Mouse (Mus musculus) common myeloid progenitor, adult 5-6 weeks (primary cell): ENCODE measurements around the gene Ccn6. TPM values are rescaled to one million over a fixed set of nuclear protein-coding genes. Genes with fewer than 3 reads are reported as not detected.
A peak's percentile ranks its signal among the peaks of the same experiment; 100 is the strongest.

Experiments used
- ATAC-seq: replicated peaks from 2 replicates; pipeline ENCODE4 v1.8.0; 2016; ENCODE audit warnings: low read depth, mild to moderate bottlenecking, moderate TSS enrichment, inconsistent platforms; ENCODE audit not compliant: poor library complexity, severe bottlenecking
- total RNA-seq: library from RNA; stranded (forward); fragments of 200-1000, 187-1606 nt; gene quantifications from 2 replicates; pipeline ENCODE4 v1.2.3, GENCODE M21; 2017

Ccn6 gene
- total RNA-seq, 1 experiment from 2014 or later, result not detected

DNA sequence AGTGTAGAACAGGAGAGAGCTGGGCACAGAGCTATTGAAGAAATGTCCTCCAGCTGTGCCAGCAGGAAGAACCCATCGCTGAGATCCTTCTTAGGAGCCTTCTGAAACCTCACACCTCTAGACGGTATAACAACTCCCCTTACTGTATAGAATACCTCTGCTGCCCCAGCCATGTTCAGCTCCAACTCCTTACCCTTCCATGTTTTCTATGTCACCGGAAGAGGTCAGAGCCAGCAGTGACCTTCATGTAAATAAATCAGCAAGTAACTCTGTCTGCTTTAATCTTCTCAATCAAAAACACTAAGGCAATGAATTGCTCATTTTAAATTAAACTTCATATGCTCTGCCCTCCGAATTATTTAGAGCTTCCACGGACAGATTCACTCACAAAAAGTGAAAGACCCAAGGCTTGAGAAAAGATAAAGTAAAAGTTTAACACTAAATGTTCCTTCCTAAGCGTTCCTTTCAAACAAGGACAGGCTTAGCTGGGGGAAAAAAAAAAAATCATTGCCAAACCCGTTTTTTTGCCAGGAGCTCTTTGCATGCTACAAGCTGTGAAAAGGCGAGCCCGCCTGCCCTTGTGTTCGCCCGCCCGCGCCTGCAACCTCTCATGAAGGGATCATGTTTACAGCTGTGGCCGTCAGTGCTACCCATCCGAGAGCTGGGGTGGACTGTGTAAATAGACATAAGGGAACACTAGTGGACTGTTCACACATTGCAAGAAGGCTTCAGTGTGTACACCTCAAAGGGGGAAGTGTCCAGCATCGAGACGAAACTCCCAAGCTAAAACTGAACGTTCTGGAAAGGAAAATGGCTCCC is 719 bp downstream of the Ccn6 start:
- ATAC-seq, result no peak

DNA sequence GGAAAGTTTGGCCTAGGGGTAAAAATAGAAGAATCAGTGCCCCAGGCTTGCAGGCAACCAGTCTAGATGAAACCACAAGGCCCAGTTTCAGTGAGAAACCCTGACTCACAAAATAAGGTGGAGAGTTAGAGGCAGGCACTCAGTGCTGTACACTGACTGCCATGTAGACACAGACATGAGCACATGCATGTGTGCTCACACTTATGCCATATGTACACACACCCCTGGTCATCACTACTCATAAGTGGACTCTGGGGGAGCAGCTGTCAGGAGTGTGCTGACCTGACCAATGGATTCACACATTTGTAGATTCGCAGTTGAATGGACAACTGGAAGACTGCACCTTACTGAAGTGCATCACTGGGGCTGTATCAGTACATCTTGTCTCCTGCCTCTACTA is 2.2 kb downstream of the Ccn6 start:
- no peak for ATAC-seq

DNA sequence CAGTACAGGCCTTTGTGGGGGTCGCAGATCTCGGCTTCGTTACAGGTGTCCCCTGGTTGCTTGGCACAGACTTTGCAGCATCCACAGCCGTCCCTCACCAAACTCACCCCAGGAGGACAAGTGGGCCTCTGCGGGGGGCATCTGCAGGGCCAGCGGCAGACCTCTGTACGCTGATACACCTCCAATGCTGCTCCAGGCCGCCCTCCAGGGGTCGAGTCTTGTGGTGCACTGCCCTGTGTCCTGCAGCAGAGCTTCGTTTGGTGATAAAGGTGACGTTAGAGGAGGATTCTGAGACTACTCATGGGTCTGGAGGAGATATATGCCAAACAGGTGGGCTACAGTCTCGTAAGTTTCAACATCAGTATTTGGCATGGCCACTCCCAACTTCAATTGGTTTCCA is 5.3 kb downstream of the Ccn6 start:
- ATAC-seq, result 0 out of 2 replicates have a peak, but pooled peaks have one; percentile 20

DNA sequence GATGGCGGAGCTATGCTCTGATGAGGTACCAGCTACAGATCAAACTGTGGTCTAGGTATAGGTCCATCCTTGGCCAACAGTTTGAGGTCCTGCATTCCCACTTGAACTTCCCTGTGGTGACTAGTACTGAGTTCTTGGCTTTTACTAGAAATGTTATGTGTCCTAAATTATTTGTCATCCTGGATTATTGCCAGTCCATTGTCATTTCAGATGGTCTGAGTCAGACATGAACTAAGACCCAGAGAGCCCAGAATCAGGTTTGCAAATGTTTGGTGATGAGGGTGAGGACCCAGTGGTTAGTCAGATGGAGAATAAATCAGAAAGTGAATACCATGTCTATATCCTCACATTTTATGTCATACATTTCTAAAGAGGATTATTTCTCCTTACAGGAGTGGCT is 6.3 kb downstream of the Ccn6 start:
- no peak for ATAC-seq

DNA sequence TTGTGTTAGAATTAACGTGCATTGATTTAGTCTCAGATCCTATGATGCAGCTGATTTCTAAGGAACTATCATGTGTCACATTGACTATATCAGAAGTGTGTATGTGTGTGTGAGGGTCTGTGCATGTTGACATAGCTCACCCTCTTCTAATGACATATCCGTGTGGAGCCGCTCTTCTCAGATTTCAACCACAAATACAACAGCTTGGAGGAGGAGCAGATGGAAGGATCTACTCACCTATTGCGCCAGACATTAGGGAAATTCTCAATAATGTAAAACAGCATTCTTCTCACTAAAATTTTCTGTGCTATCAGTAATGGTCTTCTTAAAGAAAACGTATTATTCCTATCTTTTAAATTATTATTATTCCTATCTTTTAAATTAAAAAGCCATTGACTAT is 6.9 kb downstream of the Ccn6 start:
- no peak for ATAC-seq

DNA sequence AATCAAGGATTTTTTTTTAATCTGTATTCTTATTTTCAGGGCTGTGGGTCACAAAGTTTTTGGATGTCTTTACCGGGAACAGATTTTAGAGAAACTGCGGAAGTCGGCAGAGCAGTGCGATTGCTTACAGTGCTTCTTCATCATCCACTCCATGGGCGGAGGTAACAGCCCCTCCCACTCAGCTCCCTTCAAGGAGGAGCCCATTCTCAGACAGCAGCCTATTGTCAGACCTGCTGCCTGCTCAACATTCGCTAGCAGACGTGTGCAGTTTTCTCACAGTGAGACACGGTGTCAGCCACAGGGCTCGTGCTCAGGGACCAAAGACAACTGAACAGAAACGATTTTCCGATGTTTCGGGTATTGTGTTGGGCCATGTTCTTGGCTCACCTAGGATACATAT is 21.4 kb downstream of the Ccn6 start:
- no peak for ATAC-seq

DNA sequence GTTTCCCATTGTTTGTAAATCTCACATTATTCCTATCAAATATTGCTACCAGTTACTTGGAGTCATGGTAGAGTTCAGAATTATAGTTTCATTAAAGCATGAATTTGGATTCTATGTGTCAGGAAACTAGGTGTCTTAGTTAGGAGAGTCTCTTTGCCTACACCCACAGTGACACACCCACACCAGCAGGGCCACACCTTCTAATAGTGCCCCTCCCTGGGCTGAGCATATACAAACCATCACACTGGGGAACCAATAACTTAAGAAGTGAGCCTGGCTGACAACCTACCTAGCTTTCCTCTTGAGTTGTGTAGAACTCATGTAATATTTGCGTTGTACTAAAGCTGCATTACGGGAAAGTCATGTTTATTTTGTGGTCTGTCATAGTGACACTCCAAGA is 22.2 kb downstream of the Ccn6 start:
- no peak for ATAC-seq

DNA sequence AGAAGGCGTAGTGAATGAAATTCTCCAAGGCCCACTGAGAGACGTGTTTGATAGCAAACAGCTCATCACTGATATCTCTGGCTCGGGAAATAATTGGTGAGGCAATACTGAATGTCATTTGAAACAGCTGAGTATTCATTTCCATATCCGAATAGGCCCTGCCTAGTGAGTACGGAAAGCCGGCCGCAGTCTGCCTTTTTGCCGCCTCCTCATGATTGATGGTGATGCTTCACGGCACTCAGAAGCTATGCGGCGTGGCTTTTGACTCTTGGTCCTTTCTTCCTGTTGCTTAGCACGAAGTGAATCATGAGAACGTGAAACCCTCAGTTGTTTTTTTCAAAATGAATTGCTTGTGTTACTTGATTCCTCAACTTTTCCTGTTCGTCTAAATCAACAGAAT is 22.8 kb downstream of the Ccn6 start:
- ATAC-seq, result no peak

DNA sequence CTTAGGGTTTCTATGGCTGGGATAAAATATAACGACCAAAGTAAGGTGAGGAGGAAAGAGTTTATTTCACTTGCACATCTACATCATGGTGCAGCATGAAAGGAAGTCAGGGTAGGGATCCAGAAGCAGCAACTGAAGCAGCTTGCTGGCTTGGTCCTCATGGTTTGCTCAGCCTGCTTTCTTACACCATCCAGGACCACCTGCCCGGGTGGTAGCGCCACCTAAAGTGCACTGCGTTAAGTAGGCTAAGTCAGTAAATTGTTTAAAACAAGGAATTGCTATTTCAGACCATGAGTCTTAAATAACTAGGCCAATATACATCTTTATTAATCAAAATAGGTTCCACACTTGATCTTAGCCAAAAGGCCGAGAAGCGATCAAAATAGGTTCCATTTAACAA is 24.8 kb downstream of the Ccn6 start:
- ATAC-seq, result no peak

DNA sequence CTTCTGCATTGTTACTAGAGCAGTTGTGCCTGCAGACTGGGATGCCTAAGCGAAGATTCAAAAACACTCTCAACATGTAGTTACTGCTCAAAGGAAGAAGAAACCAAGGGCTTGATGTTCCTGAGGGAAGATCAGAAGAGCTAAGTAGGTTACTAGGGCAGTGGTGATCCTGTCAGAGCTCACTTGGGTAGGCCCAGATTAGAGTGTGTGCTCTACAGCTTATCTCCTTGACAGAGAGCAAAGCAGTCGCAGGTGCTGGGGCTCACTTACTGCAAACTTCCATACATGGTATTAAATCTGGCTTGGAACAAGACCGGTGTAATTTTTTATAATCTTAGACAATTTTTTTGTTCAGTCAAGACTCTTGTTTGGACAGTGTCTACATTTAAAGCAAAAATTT is 25.8 kb downstream of the Ccn6 start:
- ATAC-seq, result no peak

DNA sequence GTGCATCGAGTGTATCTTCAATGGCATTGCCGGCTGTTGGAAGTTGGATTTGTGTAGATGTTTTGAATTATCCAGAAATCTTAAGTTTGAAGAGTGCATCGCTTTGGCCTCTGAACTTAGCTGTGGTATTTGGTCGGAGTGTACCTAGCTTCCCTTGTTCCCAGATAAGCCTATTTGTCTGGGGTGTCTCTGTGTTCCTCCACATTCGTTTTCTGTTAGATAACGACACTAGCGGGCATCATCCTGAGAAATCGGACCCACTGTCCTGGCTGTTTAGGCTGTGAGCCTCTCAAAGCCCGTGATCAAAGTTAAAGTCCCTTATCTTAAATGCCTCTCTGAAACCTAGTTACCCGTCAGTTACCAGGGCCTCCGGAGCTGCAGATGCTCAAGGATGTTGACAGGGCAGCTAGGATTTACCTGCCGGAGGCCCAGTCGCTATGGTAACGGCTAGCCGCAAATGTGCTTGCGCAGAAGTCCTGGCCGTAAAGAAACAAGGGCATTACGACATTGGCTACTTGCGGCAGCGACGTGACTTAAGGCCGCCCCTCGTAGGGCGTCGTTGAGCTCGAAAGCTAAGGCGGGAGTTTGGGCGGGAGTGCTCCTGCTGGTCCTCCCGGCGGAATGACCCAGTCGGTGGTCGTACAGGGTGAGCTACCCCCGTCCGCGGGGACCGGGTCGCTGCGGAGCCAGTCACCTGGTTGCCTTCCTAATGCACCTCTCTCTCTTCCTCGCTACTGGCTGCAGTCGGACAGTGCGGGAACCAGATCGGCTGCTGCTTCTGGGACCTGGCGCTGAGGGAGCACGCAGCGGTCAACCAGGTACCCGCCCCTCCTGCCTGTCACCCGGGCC is 29.9 kb downstream of the Ccn6 start, which contains the start of the genes Fam229b and Tube1:
Gene Fam229b, minus strand, starts transcription at position 453 of the 849 bp plus-strand sequence.
Gene Tube1, plus strand, starts transcription at position 515 of the 849 bp plus-strand sequence.
- ATAC-seq, result peak; percentile 98

DNA sequence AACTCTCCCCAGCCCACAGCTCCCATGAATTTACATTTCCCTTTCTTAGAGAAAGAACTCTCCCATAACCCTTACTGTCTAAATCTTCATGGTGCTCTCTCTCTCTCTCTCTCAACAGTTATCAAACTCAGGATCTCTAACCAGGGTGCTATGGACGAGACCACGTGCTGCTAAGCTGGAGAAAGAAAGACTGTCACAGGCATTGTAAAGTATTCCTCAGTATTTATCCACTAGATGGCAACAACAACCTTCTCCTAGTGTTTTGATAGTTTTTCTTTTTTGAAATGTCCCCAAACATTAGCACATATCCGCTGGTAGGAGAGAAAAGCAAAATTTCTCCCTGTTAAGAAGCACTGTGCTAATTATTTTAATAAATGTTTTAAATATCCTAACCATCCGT is 42.2 kb downstream of the Ccn6 start:
- ATAC-seq, result 0 out of 2 replicates have a peak, but pooled peaks have one; percentile 60

DNA sequence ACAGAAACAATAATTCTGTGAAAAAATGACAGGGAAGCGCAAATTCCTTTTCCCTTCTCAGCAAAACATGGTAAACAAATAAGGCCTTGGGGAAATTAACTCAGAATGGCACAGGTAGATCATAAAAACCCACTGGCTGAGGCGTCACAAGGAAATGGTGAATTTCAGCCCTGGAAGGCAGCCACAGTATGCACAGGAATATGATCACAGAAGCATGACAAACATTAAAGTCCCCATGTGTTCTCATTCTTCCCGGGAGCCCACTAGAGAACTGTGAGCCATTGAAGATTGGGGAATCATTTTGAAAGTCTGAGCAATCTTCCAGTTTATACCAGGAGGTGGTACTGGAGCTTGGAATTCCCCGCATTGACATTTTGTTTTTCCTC is 54.1 kb downstream of the Ccn6 start:
- ATAC-seq, result no peak

DNA sequence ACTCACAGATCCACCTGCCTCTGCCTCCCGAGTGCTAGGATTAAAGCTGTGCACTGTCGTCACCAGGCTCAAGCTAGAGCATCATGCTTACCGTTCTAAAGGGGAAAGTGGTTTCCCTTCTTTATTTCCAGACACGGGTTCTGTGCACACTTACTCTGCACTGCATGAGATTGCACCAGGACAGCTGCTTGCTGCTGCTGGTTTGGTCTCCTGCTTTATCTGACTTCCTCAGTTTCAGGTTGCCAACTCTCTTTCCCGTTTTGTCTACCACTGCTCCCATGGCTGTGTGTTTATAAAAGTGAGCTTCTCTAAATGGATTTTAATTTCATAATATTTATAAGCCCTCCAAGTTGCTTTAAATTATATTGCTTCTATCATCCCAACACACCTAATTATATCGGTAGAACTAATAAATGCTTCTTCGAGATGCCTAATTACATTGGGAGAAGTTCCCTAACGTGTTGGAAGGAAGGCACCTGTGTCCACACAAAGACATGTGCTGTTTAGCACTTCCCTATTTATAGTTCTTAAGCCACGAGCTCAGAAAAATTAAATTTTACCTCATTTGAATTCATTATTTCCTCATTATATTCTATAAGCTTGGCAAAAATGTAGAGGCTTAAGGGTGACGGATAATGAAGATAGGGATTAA is 54.6 kb downstream of the Ccn6 start:
- ATAC-seq, result peak; percentile 93

DNA sequence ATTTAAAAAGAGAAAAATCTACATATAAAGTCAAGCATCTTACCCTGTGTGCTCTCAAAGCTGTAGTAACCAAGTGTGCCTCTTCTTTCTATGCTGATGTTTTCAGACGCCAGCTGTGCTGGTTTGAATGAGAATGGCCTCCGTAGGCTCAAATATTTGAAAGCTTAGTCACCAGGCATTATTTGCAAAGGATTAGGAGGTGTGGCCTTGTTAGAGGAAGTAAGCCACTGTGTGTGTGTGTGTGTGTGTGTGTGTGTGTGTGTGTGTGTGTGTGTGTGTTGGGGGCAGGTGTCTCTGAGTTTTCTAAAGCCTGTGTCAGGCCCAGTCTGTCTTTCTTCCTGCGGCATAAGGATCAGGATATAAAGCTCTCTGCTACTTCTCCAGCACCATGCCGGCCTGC is 56.7 kb downstream of the Ccn6 start:
- ATAC-seq, result no peak

DNA sequence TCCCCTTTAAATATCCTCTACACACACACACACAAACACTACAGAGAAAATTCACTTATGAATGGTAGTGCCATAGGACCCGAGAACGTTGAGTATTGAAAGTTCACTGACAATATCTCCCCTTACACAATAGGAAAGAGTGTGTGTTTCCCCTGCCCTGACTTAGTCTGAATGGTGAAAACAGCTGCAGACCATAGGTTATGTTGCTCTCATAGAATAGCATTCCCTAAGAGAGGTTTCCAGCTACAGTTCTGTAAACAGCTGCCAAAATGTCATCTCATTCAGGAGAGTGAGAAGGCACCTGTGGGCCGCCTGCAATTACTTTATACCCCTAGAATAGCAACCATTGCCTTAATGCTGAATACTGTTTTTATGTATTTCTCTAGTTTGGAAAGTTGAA is 57.2 kb downstream of the Ccn6 start:
- no peak for ATAC-seq

DNA sequence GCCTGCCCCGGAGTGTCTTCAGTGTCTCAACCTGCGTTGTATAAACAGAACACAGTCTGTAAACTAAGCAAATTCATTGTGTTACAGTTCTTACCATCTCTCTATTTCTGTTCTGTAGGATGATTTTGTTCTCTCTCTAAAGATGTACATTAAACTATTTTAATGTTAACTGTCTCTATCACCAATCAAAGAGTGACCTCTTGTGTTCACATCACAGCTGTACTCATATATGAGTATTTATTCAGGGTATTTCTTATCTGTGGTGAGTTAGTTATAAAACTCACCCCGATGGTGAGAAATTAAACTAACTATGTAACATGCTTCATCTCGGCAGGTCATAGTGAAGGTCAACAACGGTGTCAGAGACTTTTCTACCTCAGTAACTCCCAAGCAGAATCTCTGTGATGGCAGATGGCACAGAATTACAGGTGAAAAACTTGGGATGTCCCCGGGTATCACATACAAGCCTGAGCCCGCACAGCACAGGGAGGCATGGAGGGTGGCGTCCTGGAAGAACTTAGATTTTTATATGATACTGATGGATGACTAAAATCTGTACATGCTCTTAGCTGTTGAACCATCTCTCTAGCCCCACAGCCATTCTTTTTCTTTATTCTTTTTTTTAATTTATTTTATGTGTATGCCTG is 58.7 kb downstream of the Ccn6 start:
- no peak for ATAC-seq
